Mouse (Mus musculus) forebrain, embryonic 13.5 days (tissue): ENCODE data around the gene Gbx1. TPM values are rescaled to one million over a fixed set of nuclear protein-coding genes. Genes with fewer than 3 reads are reported as not detected.

Experiments
- ATAC-seq: fragments of 200-750 bp; cut with Nextera tagmentation; 2 replicates; pipeline ENCODE4 v1.8.0; 2017
- H3K27ac ChIP-seq: fragments of 300-500 bp; sonication (generic); 2 replicates; pipeline ENCODE4 v1.5.1; 2015; ENCODE audit warnings: inconsistent platforms, mild to moderate bottlenecking, moderate library complexity
- H3K27me3 ChIP-seq: fragments of 300-500 bp; sonication (generic); 2 replicates; pipeline ENCODE4 v1.6.1; 2015; ENCODE audit warnings: mild to moderate bottlenecking, inconsistent platforms
- H3K36me3 ChIP-seq: fragments of 300-500 bp; sonication (generic); 2 replicates; pipeline ENCODE4 v1.6.1; 2015; ENCODE audit warnings: mild to moderate bottlenecking, inconsistent platforms; ENCODE audit not compliant: poor library complexity, severe bottlenecking
- H3K4me1 ChIP-seq: fragments of 300-500 bp; sonication (generic); 2 replicates; pipeline ENCODE4 v1.6.1; 2015; ENCODE audit warnings: inconsistent platforms
- H3K4me2 ChIP-seq: fragments of 300-500 bp; sonication (generic); 2 replicates; pipeline ENCODE4 v1.6.1; 2015; ENCODE audit warnings: inconsistent platforms, mild to moderate bottlenecking, moderate library complexity
- H3K4me3 ChIP-seq: fragments of 300-500 bp; sonication (generic); 2 replicates; pipeline ENCODE4 v1.5.1; 2015; ENCODE audit warnings: mild to moderate bottlenecking, inconsistent platforms
- H3K9ac ChIP-seq: fragments of 300-500 bp; sonication (generic); 2 replicates; pipeline ENCODE4 v1.6.1; 2015; ENCODE audit warnings: mild to moderate bottlenecking, inconsistent platforms
- H3K9me3 ChIP-seq: fragments of 300-500 bp; sonication (generic); replicated peaks from 2 replicates; pipeline ENCODE4 v1.6.1; 2016; ENCODE audit warnings: inconsistent platforms
- WGBS: fragments of 180-500 bp; shearing (Covaris S2); methylation state at CpG from one replicate; pipeline ENCODE4 v1.1.7; 2015; 5-methylcytosine and 5-hydroxymethylcytosine counted together
- polyA plus RNA-seq: library from polyadenylated mRNA; unstranded; fragments of >200 nt; fragmentation: Nextera tagmentation; extraction: Ambion mirVana; gene quantifications from 2 replicates; pipeline ENCODE4 v1.2.1, GENCODE M21; 2015

Gbx1 gene
- polyA plus RNA-seq, 1 experiment from 2014 or later, result 0.90 TPM

DNA sequence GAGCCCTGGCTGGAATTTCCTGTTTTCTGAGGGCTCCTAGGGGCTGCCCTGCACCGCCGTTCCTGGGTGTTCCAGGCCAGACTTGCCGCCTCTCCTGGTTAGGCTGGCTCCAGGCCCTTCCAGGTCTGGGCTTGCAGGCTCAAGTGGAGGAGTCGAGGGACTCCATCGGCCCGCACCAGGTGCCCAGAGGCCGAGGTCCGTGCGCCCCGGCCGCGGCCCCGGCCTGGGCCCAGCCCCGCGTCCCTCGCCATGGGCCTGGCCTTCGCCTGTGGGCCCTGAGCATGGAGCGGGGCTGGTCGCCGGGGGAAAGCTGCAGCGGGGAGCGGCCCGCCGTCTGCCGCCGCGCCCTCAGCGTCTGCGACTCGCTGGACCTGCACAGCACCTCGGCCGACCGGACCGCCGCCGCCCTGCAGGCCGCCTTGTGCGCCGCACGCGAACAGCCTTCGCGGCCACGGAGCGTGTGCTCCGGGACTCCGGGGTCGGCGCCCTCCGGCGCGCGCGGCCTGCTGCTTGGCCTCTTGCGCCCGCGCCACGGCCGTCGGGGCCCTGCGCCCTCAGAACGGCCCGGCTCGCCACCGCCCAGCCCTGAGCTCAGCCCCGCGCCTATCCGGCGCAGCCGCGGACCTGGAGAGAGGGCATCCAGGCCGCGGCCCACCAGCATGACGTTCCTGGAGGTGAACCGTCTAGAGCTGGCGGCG is 52.8 kb downstream of the Gbx1 start:
- H3K4me1 ChIP-seq, result peaks cover 33% of the 10 kb centered on the region
- peaks cover 28% of the 10 kb centered on the region for H3K36me3 ChIP-seq
- peak overlapping the region; percentile 64 for H3K4me2 ChIP-seq
- H3K9me3 ChIP-seq, result no peaks in the 10 kb centered on the region
- peak overlapping the region; percentile 58 for H3K9ac ChIP-seq
- H3K4me3 ChIP-seq, result peak overlapping the region; percentile 38
- 3% methylated on average over 52 of the region's 77 CpGs for WGBS
- peaks cover 40% of the 10 kb centered on the region for H3K27me3 ChIP-seq
- ATAC-seq, result peak; percentile 22
- no peak overlapping the region for H3K27ac ChIP-seq

- ATAC-seq, result no peak
Observed at GRCm38 (mm10) chr5:24472884-24473619, 54.0 kb downstream of the Gbx1 start.

GRCm38 (mm10) chr5:24470600-24470999 is 56.4 kb downstream of the Gbx1 start:
- no peak overlapping the region for H3K4me3 ChIP-seq
- H3K4me1 ChIP-seq, result peaks cover 42% of the 10 kb centered on the region
- H3K27ac ChIP-seq, result no peak overlapping the region
- ATAC-seq, result peak; percentile 63
- no peaks in the 10 kb centered on the region for H3K36me3 ChIP-seq
- no peak overlapping the region for H3K9ac ChIP-seq
- no peaks in the 10 kb centered on the region for H3K9me3 ChIP-seq
- 11% methylated on average over 5 of the region's 5 CpGs for WGBS
- H3K4me2 ChIP-seq, result no peak overlapping the region
- H3K27me3 ChIP-seq, result peaks cover 36% of the 10 kb centered on the region

More at GRCm38 (mm10) chr5:24472884-24473619, 54.0 kb downstream of the Gbx1 start:
- no peak overlapping the region for H3K4me2 ChIP-seq
- 21% methylated on average over 7 of the region's 7 CpGs for WGBS
- no peak overlapping the region for H3K9ac ChIP-seq
- no peak overlapping the region for H3K27ac ChIP-seq
- H3K36me3 ChIP-seq, result peaks cover 16% of the 10 kb centered on the region
- no peak overlapping the region for H3K4me3 ChIP-seq
- H3K27me3 ChIP-seq, result peaks cover 40% of the 10 kb centered on the region
- H3K4me1 ChIP-seq, result peaks cover 28% of the 10 kb centered on the region
- no peaks in the 10 kb centered on the region for H3K9me3 ChIP-seq

DNA sequence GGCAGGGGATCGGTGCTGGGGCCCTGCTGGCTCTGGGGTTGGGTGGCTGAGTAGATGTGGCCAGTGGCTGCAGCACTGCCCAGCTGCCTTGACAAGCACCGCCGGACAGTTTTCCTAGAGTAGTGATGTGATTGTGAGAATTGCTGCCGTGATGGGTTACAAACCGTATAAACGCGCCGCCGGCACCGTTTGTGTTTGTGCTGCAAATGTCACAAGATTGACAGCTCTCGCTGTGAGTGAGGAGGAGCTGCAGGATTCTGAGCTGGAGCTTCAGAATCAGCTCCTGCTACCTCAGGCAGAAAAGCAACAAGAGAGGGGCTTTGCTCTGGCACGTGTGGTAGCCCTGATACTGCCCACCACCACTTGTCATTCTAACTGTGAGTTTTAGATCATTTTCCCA is 60.2 kb downstream of the Gbx1 start:
- Histone ChIP-seq H3K9ac (peak overlapping the region; percentile 51), H3K4me3 (no peak overlapping the region), H3K4me2 (peak overlapping the region; percentile 35), H3K27me3 (peaks cover under 1% of the 10 kb centered on the region; the same call in 1 of the 2 replicates), H3K27ac (no peak overlapping the region), H3K4me1 (peaks cover 32% of the 10 kb centered on the region), H3K36me3 (peaks cover 4% of the 10 kb centered on the region), H3K9me3 (no peaks in the 10 kb centered on the region)
- WGBS, result 24% methylated on average over 12 of the region's 12 CpGs
- no peak for ATAC-seq

DNA sequence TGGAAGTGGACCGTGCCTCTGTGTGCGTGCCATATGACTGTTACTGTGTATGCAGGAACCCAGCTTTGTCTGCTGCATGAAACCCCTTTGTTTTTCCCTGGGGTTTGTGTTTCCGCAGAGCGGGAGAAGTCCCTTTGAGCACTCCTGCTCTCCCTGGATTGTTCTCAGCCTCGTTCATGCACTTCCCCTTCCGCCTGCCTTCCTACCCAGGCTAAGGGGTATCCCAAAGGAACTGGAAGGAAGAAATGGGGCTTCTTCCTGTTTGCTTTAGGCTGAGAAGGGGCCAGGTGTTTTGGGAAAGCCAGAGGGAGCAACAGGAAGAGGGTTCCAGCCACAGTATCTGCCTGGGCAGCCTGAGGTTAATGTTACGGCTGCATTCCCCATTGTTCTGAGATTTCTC is 71.4 kb downstream of the Gbx1 start:
- Histone ChIP-seq H3K4me2 (peak overlapping the region; percentile 100), H3K27me3 (no peaks in the 10 kb centered on the region), H3K4me1 (peaks cover 46% of the 10 kb centered on the region), H3K9ac (peak overlapping the region; percentile 52), H3K4me3 (peak overlapping the region; percentile 4; the same call in 1 of the 2 replicates), H3K27ac (no peak overlapping the region; the same call in 1 of the 2 replicates), H3K9me3 (no peaks in the 10 kb centered on the region), H3K36me3 (peaks cover 33% of the 10 kb centered on the region)
- 52% methylated on average over 7 of the region's 7 CpGs for whole genome bisulfite sequencing
- ATAC-seq, result no peak

GRCm38 (mm10) chr5:24455076-24455475 is 71.9 kb downstream of the Gbx1 start:
- Histone ChIP-seq H3K36me3 (peaks cover 30% of the 10 kb centered on the region), H3K9ac (peak overlapping the region; percentile 52), H3K4me3 (0 out of 2 replicates have a peak overlapping the region, but pooled peaks have one; percentile 94), H3K9me3 (no peaks in the 10 kb centered on the region), H3K27ac (0 out of 2 replicates have a peak overlapping the region, but pooled peaks have one; percentile 93), H3K4me1 (peaks cover 46% of the 10 kb centered on the region), H3K27me3 (peaks cover 4% of the 10 kb centered on the region), H3K4me2 (peak overlapping the region; percentile 100)
- no peak for ATAC-seq
- WGBS, result 73% methylated on average over 3 of the region's 3 CpGs

DNA sequence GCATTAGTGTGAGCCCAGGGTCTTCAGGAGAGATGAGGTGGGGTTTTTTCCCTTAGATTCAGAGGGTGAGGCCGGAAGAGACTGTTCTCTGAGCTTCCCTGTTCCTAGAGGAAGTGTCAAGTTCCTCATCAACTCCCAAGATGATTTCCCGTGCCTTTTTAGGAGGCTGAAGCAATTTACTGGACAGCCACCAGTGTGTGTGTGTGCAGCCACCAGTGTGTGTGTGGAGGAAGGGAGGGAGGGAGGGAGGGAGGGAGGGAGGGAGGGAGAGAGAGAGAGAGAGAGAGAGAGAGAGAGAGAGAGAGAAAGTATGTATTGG is 73.1 kb downstream of the Gbx1 start:
- WGBS, result 26% methylated on average over 2 of the region's 2 CpGs
- Histone ChIP-seq H3K36me3 (peaks cover 25% of the 10 kb centered on the region), H3K27me3 (peaks cover 7% of the 10 kb centered on the region), H3K4me1 (peaks cover 46% of the 10 kb centered on the region), H3K4me3 (peak overlapping the region; percentile 94), H3K9ac (peak overlapping the region; percentile 96; the same call in 1 of the 2 replicates), H3K9me3 (no peaks in the 10 kb centered on the region), H3K27ac (peak overlapping the region; percentile 93; the same call in 1 of the 2 replicates), H3K4me2 (peak overlapping the region; percentile 100)
- ATAC-seq, result no peak

- Histone ChIP-seq H3K27me3 (peaks cover 12% of the 10 kb centered on the region), H3K4me2 (peak overlapping the region; percentile 100), H3K27ac (peak overlapping the region; percentile 93), H3K9me3 (no peaks in the 10 kb centered on the region), H3K4me1 (peaks cover 46% of the 10 kb centered on the region), H3K36me3 (peaks cover 20% of the 10 kb centered on the region), H3K9ac (peak overlapping the region; percentile 96), H3K4me3 (peak overlapping the region; percentile 94)
- WGBS, result 4% methylated on average over 5 of the region's 5 CpGs
- ATAC-seq, result peak; percentile 9; the same call in 1 of the 2 replicates
Observed at GRCm38 (mm10) chr5:24453283-24453984, 73.6 kb downstream of the Gbx1 start.

Other genes with a start within 250 kb of the Gbx1 start
- 4.3 and 6.9 TPM in 2 replicates for gene Kcnh2, start 175.6 kb downstream of the Gbx1 start, polyA plus RNA-seq
- gene Nos3, start 162.4 kb downstream of the Gbx1 start, polyA plus RNA-seq, result 5.6 and 5.9 TPM in 2 replicates
- gene Atg9b, start 135.1 kb downstream of the Gbx1 start, polyA plus RNA-seq, result 0.52 and 0.57 TPM in 2 replicates
- 39.0 and 48.1 TPM in 2 replicates for gene Abcb8, start 133.5 kb downstream of the Gbx1 start, polyA plus RNA-seq
- 0.24 TPM in 1 of 2 replicates, not detected in the other for gene Asic3, start 113.8 kb downstream of the Gbx1 start, polyA plus RNA-seq
- gene Cdk5, start 103.7 kb downstream of the Gbx1 start, polyA plus RNA-seq, result 80.7 and 84.0 TPM in 2 replicates
- 19.5 and 23.3 TPM in 2 replicates for gene Slc4a2, start 103.4 kb downstream of the Gbx1 start, polyA plus RNA-seq
- gene Fastk, start 81.9 kb downstream of the Gbx1 start, polyA plus RNA-seq, result 85.3 and 86.9 TPM in 2 replicates
- gene Tmub1, start 79.3 kb downstream of the Gbx1 start, polyA plus RNA-seq, result 32.5 and 35.4 TPM in 2 replicates
- gene Agap3, start 75.0 kb downstream of the Gbx1 start, polyA plus RNA-seq, result 38.0 and 39.2 TPM in 2 replicates
- 0.06 and 0.15 TPM in 2 replicates for gene Asb10, start 13.8 kb upstream of the Gbx1 start, polyA plus RNA-seq
- 0.62 TPM in 2 replicates for gene 4931409K22Rik, start 29.6 kb upstream of the Gbx1 start, polyA plus RNA-seq
- 117 and 124 TPM in 2 replicates for gene Abcf2, start 50.3 kb upstream of the Gbx1 start, polyA plus RNA-seq
- gene Chpf2, start 59.5 kb upstream of the Gbx1 start, polyA plus RNA-seq, result 15.0 and 17.2 TPM in 2 replicates
- 111 and 114 TPM in 2 replicates for gene Smarcd3, start 97.2 kb upstream of the Gbx1 start, polyA plus RNA-seq
- 40.5 and 40.9 TPM in 2 replicates for gene Nub1, start 158.3 kb upstream of the Gbx1 start, polyA plus RNA-seq
- 2.6 and 3.0 TPM in 2 replicates for gene Wdr86, start 203.5 kb upstream of the Gbx1 start, polyA plus RNA-seq
- gene Crygn, start 230.8 kb upstream of the Gbx1 start, polyA plus RNA-seq, result not detected in 2 replicates